Mouse (Mus musculus): Measurements from ENCODE around the gene Tnpo3.

Gene Tnpo3

GRCm38 (mm10) chr6:29527361-29528164 is 82.1 kb downstream of the Tnpo3 start:
- DNase-seq (ENCODE audit: low spot score in 2 of 2): peak in 1 of 2 experiments; percentile 35

- DNase-seq (ENCODE audit: low spot score in 2 of 2): peak in 1 of 2 experiments; percentile 33
Observed at GRCm38 (mm10) chr6:29526281-29527251, 83.1 kb downstream of the Tnpo3 start, which contains the start of gene Irf5. TSS of gene Irf5 (plus strand) at chr6:29526625.

DNA sequence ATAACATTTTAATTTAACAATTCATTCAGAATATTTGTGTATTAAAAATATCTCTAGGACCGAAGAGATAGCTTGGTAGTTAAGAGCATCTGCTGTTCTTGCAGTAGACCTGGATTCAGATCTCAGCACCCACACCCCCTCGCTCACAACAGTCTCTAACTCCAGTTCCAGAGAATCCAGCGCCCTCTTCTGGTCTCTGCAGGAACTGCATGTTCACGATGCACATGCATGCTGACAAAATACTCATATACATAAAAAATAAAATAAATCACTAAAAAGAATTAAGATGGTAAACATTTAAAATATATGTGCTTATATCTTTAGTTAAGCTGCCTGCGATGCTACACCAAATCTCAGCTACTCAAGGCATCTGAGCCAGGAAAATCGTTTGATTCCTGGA is 84.4 kb downstream of the Tnpo3 start:
- no peak for DNase-seq (ENCODE audit: low spot score in 2 of 2)

DNA sequence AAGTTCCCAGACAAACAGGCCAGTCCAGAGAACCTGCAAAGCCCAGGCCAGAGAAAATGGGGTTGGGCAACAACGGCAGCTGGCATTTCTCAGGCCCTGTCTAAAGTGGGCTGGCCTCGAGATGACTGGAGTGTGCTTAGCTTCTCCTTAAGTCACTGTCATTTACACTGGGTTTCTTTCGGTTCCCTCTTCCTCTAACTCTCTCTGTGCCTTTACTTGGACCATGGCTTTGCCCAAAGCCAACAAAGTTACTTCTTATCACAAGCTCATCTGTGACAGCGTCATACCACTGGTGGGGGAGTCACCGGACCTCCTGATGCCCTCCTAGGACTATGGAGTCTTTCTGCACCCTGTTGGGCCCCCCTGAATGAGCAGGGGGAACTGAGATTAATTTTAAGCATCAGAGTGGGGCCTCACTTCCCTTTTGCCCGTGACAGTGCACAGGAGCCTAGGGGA is 85.6 kb downstream of the Tnpo3 start:
- DNase-seq (ENCODE audit: low spot score in 2 of 2): peak in 1 of 2 experiments; percentile 39

GRCm38 (mm10) chr6:29523301-29524033 is 86.2 kb downstream of the Tnpo3 start:
- no peak for DNase-seq (ENCODE audit: low spot score in 2 of 2)

- no peak for DNase-seq (ENCODE audit: low spot score in 2 of 2)
Observed at GRCm38 (mm10) chr6:29522626-29523300, 86.9 kb downstream of the Tnpo3 start.

- peak; percentile 69 to 75 for DNase-seq (ENCODE audit: low spot score in 2 of 2)
Observed at GRCm38 (mm10) chr6:29517139-29517538, 92.5 kb downstream of the Tnpo3 start.

DNA sequence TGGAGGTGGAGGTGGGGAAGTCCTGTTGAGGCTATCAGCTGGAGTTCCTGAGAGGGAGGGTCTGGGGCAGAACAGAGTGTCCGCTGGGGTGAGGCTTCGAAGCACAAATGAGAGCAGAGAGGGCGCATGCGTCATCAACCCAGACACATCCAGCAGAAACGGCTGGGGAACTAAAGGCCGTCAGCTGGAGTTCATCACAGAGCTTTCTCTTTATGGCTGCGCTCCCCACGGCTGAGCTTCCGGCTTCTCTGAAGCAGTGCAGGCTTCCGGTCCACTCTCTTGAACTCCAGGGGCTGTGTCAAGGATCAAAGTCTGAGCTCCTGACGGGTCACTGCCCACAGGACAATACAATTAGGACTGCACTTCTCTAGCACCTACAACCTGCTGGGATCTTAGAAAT is 96.4 kb downstream of the Tnpo3 start:
- peak in 1 of 2 experiments; percentile 30 for DNase-seq (ENCODE audit: low spot score in 2 of 2)

GRCm38 (mm10) chr6:29509086-29509485 is 100.6 kb downstream of the Tnpo3 start:
- DNase-seq (ENCODE audit: low spot score in 2 of 2): no peak

DNA sequence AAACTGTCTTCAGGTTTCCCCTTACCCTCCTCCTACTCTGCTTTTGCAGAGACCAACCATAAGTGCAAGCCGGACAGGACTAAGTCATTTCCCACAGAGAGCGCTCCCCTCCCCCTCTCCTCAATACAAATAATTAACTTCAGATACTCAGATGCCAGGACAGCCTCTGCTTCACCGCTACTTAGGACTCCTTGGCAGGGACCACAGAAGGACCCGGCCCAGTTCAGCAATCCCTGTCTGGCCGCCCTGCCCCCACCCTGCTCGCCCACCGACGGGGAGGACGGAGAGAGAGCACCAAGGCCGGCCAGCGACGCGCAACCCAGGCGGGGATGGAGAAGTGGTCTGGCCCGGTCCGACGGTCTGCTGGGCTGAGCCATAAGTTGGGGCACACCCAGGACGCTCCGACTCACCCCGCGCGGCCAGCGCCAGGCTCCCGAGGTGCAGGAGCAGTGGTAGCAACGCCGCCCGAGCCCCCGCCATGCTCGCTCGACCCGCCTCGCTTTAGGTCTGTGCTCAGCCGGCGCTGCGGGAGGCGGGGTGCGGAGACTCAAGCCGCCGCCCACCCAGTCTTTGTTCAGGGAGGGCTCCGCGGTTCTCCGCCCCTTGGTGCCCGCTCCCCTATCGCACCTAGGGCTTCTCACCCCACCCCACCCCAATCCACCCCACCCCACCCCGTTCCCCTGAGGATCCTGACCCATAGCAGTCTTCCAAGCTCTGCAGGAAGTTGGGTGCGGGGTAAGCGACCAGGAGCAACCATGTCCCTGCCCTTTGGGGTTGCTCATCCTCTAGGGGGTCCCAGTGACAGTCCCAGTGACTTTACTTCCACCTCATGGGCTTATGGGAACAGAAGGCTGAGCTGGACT is 102.0 kb downstream of the Tnpo3 start, which contains the start of gene Kcp:
TSS of gene Kcp (minus strand) at position 506 of the 863 bp plus-strand sequence.
- DNase-seq (ENCODE audit: low spot score in 2 of 2): no peak

DNA sequence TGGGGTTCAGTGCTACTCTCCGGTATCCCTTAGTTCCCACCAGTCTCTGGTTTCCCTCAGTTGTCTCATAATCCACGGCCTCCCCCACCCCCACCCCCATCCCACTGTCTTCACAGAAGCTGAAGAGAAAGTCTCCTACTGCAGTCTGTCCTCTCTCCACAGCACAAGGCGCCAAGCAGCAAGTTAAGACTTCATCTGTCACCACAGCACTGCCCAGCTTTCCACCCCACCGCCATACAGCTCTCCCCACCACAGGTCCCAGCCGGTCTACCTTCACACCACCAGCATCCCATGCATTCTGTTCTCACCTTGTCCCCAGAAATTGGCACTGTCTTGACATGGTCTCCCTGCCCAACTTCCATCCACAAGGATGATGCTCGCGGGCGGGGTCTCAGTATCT is 102.9 kb downstream of the Tnpo3 start:
- no peak for DNase-seq (ENCODE audit: low spot score in 2 of 2)

GRCm38 (mm10) chr6:29505493-29505892 is 104.2 kb downstream of the Tnpo3 start:
- no peak for DNase-seq (ENCODE audit: low spot score in 2 of 2)

DNA sequence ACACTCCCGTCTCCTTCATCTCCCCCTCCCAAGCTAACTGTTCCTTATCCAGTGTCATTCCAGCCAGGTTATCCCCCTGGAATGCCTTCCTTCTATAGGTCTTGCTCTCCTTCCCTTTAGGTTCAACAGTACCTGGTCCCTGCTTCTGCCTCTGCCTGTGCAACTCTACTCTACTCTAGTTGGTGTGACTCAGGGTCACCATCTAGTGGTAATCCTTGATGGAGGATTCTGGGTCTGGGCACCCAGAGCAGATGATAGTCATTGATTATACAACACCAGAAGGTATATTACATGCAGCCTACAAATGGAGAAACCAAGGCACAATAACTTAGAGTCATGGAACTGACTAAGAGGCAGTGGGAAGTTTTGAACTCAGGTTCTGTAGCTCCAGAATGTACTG is 108.1 kb downstream of the Tnpo3 start:
- no peak for DNase-seq (ENCODE audit: low spot score in 2 of 2)

DNA sequence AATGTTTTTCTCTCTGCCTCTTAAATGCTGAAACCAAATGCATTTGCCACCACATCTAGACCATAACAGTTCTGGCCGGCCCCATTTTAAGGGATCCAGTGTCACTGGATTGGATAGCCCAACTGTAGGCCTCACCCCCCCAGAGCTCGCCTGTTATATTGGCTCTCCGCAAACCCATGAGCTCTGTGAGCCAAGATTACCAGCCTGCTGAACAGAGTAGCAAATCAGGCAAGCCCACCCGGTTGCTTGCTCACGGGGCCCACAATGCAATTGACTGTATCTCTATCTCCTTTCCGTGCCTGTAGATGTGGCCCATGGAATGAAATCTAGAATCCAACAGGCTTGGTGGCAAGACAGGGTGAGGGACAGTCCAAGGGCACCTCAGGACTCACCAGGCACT is 108.9 kb downstream of the Tnpo3 start:
- no peak for DNase-seq (ENCODE audit: low spot score in 2 of 2)

- no peak for DNase-seq (ENCODE audit: low spot score in 2 of 2)
Observed at GRCm38 (mm10) chr6:29500177-29500576, 109.5 kb downstream of the Tnpo3 start.

GRCm38 (mm10) chr6:29497791-29498190 is 111.9 kb downstream of the Tnpo3 start:
- no peak for DNase-seq (ENCODE audit: low spot score in 2 of 2)

GRCm38 (mm10) chr6:29496270-29496669 is 113.4 kb downstream of the Tnpo3 start:
- no peak for DNase-seq (ENCODE audit: low spot score in 2 of 2)

DNA sequence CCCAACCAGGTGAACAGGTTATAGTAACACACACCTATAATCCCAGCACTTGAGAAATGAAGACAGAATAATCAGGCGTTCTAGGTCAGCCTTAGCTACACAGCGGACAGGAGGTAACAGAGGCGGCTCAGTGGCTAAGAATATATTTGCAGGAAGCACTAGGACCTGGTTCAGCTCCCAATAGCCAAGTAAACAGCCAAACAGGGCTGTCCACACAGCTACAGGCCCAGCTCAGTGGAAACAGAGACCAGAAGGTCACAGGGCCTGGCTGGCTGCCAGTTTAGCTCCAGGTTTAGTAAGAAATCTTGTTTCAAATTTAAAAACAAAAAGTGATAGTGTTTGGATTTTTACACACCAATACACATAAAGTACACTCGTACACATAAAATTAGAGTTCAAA is 115.6 kb downstream of the Tnpo3 start:
- peak in 1 of 2 experiments; percentile 38 for DNase-seq (ENCODE audit: low spot score in 2 of 2)
